Mouse (Mus musculus) layer of hippocampus, adult 2 months (tissue): ENCODE results near the gene Bmi1. TPM values are rescaled to one million over a fixed set of nuclear protein-coding genes. Genes with fewer than 3 reads are reported as not detected.
A peak's percentile ranks its signal among the peaks of the same experiment; 100 is the strongest.

Experiments
- DNase-seq, 2 experiments: peaks; one replicate each; pipeline ENCODE4 v3.0.0; 2022; ENCODE audit warnings: low spot score in 2 of 2
- H3K27ac ChIP-seq: fragments of 200-600 bp; 2 replicates; pipeline ENCODE4 v1.8.1; 2022
- H3K4me3 ChIP-seq: fragments of 200-600 bp; 2 replicates; pipeline ENCODE4 v1.8.1; 2022; ENCODE audit warnings: mild to moderate bottlenecking
- CTCF ChIP-seq: fragments of 200-600 bp; conservative IDR thresholded peaks from 2 replicates; pipeline ENCODE4 v1.8.1; 2022; ENCODE audit warnings: antibody characterized with exemption, mild to moderate bottlenecking, moderate library complexity
- total RNA-seq, 2 experiments: library from RNA; stranded (reverse); gene quantifications; 2 replicates each; pipeline ENCODE4 v1.2.3; 2021

Gene Bmi1
- total RNA-seq, 2 experiments from 2014 or later, result 54.5 to 55.7 TPM

- peak; percentile 62 to 74 for DNase-seq
- peak overlapping the region; percentile 93 for H3K4me3 ChIP-seq
- peak overlapping the region; percentile 98 for H3K27ac ChIP-seq
- 0 out of 2 replicates have a peak, but pooled peaks have one; percentile 2 for TF ChIP-seq CTCF
Observed at GRCm38 (mm10) chr2:18676457-18676935, 322 bp upstream of the Bmi1 start.

GRCm38 (mm10) chr2:18677631-18678471, 1.0 kb downstream of the Bmi1 start:
- no peak for DNase-seq
- TF ChIP-seq CTCF, result no peak
- H3K4me3 ChIP-seq, result peak overlapping the region; percentile 93
- peak overlapping the region; percentile 69 for H3K27ac ChIP-seq

- TF ChIP-seq CTCF, result no peak
- no peak for DNase-seq
- no peak overlapping the region for H3K4me3 ChIP-seq
- no peak overlapping the region for H3K27ac ChIP-seq
Observed at GRCm38 (mm10) chr2:18679701-18680100, 2.9 kb downstream of the Bmi1 start.

GRCm38 (mm10) chr2:18680501-18680900, 3.7 kb downstream of the Bmi1 start:
- no peak for TF ChIP-seq CTCF
- no peak for DNase-seq
- Histone ChIP-seq H3K27ac (no peak overlapping the region), H3K4me3 (peak overlapping the region; percentile 47)

GRCm38 (mm10) chr2:18680961-18681360, 4.1 kb downstream of the Bmi1 start:
- DNase-seq, result peak in 1 of 2 experiments; percentile 26
- Histone ChIP-seq H3K27ac (no peak overlapping the region), H3K4me3 (peak overlapping the region; percentile 47)
- TF ChIP-seq CTCF, result no peak

- Histone ChIP-seq H3K27ac (no peak overlapping the region), H3K4me3 (no peak overlapping the region)
- DNase-seq, result no peak
- no peak for TF ChIP-seq CTCF
Observed at GRCm38 (mm10) chr2:18684062-18684461, 7.2 kb downstream of the Bmi1 start.

- DNase-seq, result no peak
- Histone ChIP-seq H3K4me3 (no peak overlapping the region), H3K27ac (no peak overlapping the region)
- no peak for TF ChIP-seq CTCF
Observed at GRCm38 (mm10) chr2:18686386-18686785, 9.6 kb downstream of the Bmi1 start.

GRCm38 (mm10) chr2:18686826-18687519, 10.2 kb downstream of the Bmi1 start:
- Histone ChIP-seq H3K4me3 (no peak overlapping the region), H3K27ac (no peak overlapping the region)
- no peak for DNase-seq
- TF ChIP-seq CTCF, result no peak

GRCm38 (mm10) chr2:18687671-18688170, 10.9 kb downstream of the Bmi1 start:
- TF ChIP-seq CTCF, result no peak
- H3K4me3 ChIP-seq, result no peak overlapping the region
- DNase-seq, result no peak
- H3K27ac ChIP-seq, result no peak overlapping the region

- H3K4me3 ChIP-seq, result no peak overlapping the region
- H3K27ac ChIP-seq, result no peak overlapping the region
- no peak for DNase-seq
- TF ChIP-seq CTCF, result no peak
Observed at GRCm38 (mm10) chr2:18688286-18688685, 11.5 kb downstream of the Bmi1 start.

GRCm38 (mm10) chr2:18688708-18689063, 11.9 kb downstream of the Bmi1 start:
- Histone ChIP-seq H3K4me3 (peak overlapping the region; percentile 57), H3K27ac (no peak overlapping the region)
- DNase-seq, result peak in 1 of 2 experiments; percentile 51
- TF ChIP-seq CTCF, result no peak

- TF ChIP-seq CTCF, result no peak
- DNase-seq, result peak in 1 of 2 experiments; percentile 26
- Histone ChIP-seq H3K27ac (peak overlapping the region; percentile 91), H3K4me3 (peak overlapping the region; percentile 57)
Observed at GRCm38 (mm10) chr2:18689064-18689921, 12.5 kb downstream of the Bmi1 start.
